Mouse (Mus musculus) embryonic stem cell, embryonic (primary cell): ENCODE results near the gene Tnxb.

ENCODE experiments used
- CTCF ChIA-PET, 4 experiments: fragments of 300-600 bp in 2 of 4; fragments of 350-600 bp in 2 of 4; sonication (Branson Sonifier 250); formaldehyde crosslinking; loops; one replicate each; lab custom pipeline; 2022; ENCODE audit warnings: inconsistent platforms in 2 of 4; lab: Charles Lee
- POLR2A ChIA-PET, 4 experiments: fragments of 300-600 bp in 2 of 4; fragments of 350-600 bp in 2 of 4; sonication (Branson Sonifier 250); formaldehyde crosslinking; loops; one replicate each; lab custom pipeline; 2022; ENCODE audit warnings: antibody characterized with exemption in 4 of 4, inconsistent platforms in 1 of 4; lab: Charles Lee

Tnxb gene

DNA sequence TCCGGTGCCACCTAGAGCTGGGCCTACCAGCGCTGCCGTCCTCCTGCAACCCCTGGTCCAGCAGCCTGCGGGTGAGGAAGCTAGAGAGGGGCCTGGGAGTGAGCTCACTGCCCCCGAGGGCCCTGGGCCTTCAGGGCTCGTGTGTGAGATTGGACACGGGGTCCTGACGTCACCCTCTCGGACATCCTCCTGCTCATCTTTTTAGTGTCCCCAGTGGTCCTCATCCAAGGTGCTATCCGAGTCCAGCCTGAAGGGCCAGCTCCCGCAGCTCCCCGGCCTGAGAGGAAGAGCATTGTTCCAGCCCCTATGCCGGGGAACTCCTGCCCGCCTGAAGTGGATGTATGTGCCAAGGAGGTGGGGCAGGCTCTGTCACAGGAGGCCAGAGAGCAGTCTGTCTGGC, 19.6 kb upstream of the Tnxb start:
- CTCF ChIA-PET: interaction anchor here in 3 of 4 experiments (0.7 to 2.7 kb wide), 5 partner anchors 10 to 79 kb away, joined by 3 to 10 read pairs (median 6); no protein-coding TSS in a partner anchor
- POLR2A ChIA-PET: interaction anchor here in 3 of 4 experiments (0.6 to 2.3 kb wide), 10 partner anchors 9 to 836 kb away, joined by 3 to 7 read pairs (median 4); partner anchors contain the start of gene Agpat1 (in 1 of the 3)

DNA sequence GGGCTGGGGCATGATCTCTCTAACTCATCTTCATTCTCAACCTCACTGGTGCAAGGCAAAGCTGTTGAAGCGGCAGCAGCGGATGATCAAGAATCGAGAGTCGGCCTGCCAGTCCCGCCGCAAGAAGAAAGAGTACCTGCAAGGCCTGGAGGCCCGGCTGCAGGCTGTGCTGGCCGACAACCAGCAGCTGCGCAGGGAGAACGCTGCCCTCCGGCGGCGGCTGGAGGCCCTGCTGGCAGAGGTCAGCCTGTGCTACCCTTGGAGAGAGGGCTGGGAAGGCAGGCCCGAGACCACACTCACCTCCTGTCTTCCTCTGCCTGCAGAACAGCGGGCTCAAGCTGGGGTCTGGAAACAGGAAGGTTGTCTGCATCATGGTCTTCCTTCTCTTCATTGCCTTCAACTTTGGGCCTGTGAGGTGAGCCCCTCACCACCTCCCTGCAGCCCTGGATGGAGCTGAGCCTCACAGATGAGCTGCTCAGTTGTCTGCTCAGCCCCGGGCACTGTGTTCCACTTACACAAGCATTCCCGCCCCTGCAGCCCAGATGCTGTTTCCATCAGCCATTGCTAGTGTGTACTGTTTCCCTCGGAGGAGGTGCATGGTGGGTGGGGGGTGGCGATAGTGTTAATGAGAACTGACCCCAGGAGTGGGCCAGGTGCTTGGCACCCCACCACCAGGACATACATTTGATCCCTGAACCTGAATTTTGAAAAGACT, 18.7 kb upstream of the Tnxb start:
- ChIA-PET CTCF (interaction anchor here (0.5 to 2.7 kb wide), 9 partner anchors 9 to 517 kb away, joined by 3 to 10 read pairs (median 4); no protein-coding TSS in a partner anchor), POLR2A (interaction anchor here in 3 of 4 experiments (0.6 to 2.3 kb wide), 7 partner anchors 8 to 934 kb away, joined by 3 to 7 read pairs (median 3); partner anchors contain the start of gene Agpat1 (in 1 of the 3))

DNA sequence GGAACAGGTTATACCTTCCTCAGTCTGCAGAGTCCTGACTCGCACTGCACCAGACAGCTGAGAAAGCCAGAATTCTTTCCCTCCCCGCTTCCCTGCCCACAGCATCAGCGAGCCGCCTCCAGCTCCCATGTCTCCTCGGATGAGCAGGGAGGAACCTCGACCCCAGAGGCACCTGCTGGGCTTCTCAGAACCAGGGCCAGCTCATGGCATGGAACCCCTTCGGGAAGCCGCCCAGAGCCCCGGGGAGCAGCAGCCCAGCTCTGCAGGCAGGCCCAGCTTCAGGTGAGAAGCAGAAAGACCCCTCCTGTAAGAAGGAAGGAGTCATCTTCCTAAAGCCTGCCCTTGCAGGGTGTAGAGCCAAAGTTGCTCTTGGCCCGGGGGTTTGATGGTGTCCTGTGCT, 17.8 kb upstream of the Tnxb start:
- CTCF ChIA-PET: interaction anchor here in 3 of 4 experiments (0.5 to 2.1 kb wide), 8 partner anchors 8 to 347 kb away, joined by 3 to 8 read pairs (median 4); partner anchors contain the start of gene Fkbpl (in 1 of the 3)
- POLR2A ChIA-PET: interaction anchor here in 2 of 4 experiments (0.6 to 1.8 kb wide), 3 partner anchors 20 to 933 kb away, joined by 3 to 6 read pairs (median 3); partner anchors contain the start of gene Prrt1 (in 1 of the 2)

DNA sequence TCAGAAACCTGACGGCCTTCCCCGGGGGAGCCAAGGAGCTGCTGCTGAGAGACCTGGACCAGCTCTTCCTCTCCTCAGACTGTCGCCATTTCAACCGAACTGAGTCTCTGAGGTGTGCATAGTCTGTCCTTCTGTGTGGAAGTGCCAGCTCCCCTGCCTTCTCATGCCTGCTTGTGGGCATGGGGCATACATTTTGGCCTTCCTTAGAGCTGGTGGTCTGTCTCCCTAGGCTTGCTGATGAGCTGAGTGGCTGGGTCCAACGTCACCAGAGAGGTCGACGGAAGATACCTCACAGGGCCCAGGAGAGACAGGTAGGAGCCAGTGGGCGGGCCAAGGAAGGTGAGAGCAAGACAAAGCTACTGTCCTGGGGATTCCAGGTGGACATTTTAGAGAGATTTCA, 17.4 kb upstream of the Tnxb start:
- ChIA-PET CTCF (interaction anchor here (0.5 to 2.1 kb wide), 17 partner anchors 8 to 478 kb away, joined by 3 to 8 read pairs (median 3); partner anchors contain the start of gene Fkbpl (in 2 of the 4)), POLR2A (interaction anchor here in 2 of 4 experiments (0.5 to 1.8 kb wide), 3 partner anchors 20 to 381 kb away, joined by 3 to 6 read pairs (median 3); partner anchors contain the start of gene Prrt1 (in 1 of the 2))

DNA sequence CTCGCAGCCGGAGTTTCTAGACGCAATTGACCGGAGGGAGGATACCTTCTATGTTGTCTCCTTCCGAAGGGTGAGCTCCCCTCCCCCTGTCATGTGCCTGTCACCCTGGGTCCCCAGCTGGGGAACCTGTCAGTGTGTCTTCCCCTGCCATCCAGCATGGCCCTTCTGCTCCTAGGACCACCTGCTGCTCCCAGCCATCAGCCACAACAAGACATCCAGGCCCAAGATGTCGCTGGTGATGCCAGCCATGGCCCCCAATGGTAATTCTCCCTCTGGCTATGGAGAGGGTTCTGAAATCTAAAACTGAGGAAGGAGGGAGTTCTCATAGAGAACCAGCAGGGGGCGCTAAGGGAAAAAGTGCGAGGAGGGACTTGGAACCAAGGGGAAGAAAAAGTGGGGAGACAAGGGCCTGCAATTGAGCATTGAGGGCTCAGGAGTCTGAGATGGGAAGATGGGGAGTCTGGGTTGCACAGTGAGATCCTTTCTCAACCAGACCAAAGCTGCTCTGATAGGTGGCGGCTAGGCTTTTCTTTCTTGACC, 16.5 kb upstream of the Tnxb start:
- POLR2A ChIA-PET: interaction anchor here in 2 of 4 experiments (0.5 to 1.8 kb wide), 3 partner anchors 21 to 382 kb away, joined by 3 to 6 read pairs (median 4); partner anchors contain the start of genes Agpat1 (in 1 of the 2) and Rnf5 (in 1 of the 2)
- CTCF ChIA-PET: interaction anchor here in 3 of 4 experiments (0.6 to 2.1 kb wide), 13 partner anchors 9 to 346 kb away, joined by 3 to 8 read pairs (median 3); partner anchors contain the start of gene Fkbpl (in 2 of the 3)

DNA sequence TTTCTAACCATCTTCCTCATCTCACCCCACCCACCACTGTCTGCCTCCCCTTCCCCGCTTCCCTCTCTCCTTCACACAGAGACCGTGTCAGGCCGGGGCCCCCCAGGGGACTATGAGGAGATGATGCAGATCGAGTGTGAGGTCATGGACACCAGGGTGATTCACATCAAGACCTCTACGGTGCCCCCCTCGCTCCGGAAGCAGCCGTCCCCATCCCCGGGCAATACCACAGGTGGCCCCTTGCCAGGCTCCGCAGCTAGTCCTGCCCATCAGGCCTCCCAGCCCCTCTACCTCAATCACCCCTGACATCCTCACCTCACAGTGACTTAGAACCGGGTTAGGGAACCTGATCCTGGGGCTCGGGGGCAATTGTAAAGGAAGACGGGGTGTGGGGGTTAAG, 15.9 kb upstream of the Tnxb start:
- ChIA-PET CTCF (interaction anchor here in 2 of 4 experiments (1.4 to 2.1 kb wide), 3 partner anchors 10 to 258 kb away, joined by 3 to 8 read pairs (median 3); partner anchors contain the start of gene Fkbpl (in 1 of the 2)), POLR2A (interaction anchor here in 1 of 4 experiments (0.6 kb wide), 1 partner anchor 51 kb away, joined by 4 read pairs; the partner anchor contains the start of genes Agpat1 and Rnf5)

DNA sequence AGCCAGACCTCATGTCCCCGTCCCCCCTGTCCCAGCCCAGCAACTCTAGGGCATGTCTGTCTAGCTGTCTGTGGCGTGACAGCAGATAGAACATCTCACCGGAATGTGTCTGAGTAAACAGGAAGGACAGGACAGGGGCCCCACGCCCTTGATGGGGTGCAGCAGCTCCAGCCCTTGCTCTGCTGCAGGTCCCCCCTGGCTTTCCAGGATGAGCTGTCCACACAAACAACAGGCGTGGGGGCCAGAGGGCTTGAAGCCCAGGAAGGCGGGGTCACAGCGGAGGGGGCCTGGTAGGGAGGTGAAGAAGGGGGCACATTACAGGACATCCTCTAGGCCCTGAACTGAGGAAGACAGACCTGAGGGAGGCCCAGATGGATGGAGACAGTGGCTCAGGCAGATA, 15.2 kb upstream of the Tnxb start:
- CTCF ChIA-PET: interaction anchor here in 1 of 4 experiments (1.0 kb wide), 1 partner anchor 10 kb away, joined by 3 read pairs; the partner anchor contains the start of gene Fkbpl
- POLR2A ChIA-PET: interaction anchor here in 3 of 4 experiments (0.9 to 1.7 kb wide), 4 partner anchors 8 to 10 kb away, joined by 3 to 11 read pairs (median 4); partner anchors contain the start of gene Atf6b (in 3 of the 3)

DNA sequence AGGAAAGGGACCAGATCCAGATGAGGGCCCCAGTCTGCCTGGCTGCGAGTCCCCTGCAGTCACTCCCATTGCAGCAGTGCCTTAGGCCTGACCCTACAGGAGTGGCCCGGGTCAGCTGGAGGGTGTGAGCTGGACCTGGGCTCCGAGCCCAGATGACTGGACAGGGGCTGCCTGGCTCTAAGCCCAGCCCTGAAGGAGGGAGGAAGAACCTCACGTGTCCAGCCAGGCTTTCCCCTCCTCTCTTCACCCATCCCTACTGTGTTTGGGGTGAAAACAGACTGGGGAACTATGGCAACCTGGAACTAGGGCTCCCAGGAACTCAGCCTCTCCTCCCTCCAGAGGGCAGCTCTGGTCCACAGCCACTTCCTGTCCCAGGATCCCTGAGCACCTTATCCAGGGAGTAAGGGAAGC, 14.7 kb upstream of the Tnxb start:
- CTCF ChIA-PET: interaction anchor here in 1 of 4 experiments (1.0 kb wide), 1 partner anchor 11 kb away, joined by 3 read pairs; the partner anchor contains the start of gene Fkbpl
- POLR2A ChIA-PET: interaction anchor here in 3 of 4 experiments (0.6 to 1.7 kb wide), 5 partner anchors 8 to 25 kb away, joined by 3 to 11 read pairs (median 4); partner anchors contain the start of gene Atf6b (in 3 of the 3)

DNA sequence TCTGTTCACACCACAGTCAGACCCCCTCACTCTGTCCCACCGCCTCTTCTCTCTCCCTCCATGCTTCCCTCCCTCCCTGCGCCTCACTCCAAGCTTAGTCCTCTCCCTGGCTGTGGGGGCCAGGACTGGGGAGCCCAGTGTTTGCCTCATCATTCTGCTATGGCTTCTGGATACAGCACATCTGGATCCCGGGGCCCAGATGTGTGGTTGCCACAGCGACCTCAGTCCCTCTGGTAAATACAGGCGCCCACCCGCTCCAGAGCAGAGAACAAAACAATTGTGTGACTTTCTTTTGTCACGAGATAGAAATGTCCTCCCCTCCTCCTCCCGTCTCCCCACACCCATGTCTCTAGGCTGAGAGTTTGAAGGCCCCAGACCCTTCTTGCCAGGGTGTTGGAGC, 13.7 kb upstream of the Tnxb start:
- POLR2A ChIA-PET: interaction anchor here in 3 of 4 experiments (0.5 to 1.7 kb wide), 3 partner anchors 10 to 11 kb away, joined by 3 to 11 read pairs (median 4); partner anchors contain the start of gene Atf6b (in 2 of the 3)

DNA sequence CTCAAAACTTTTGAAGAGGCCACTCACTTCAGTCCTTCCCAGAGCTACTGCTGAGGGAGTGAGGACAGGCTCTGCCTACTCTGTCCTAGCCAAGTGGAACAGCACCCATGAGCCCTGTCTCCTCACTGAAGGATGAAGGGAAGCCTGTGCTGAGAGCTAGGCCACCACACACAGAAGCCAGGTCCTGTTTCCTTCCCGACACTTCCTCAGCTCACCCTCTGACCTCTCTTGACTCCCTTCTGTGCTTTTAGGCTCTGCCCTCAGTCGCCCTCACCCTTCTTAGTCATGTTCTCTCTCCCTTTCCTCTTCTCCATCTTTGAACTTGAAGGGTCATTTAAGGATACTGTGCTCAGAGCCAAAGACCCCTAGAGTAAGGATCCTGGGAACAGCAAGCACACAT, 13.1 kb upstream of the Tnxb start:
- POLR2A ChIA-PET: interaction anchor here in 2 of 4 experiments (0.7 to 1.1 kb wide), 3 partner anchors 10 to 322 kb away, joined by 3 to 4 read pairs (median 4); partner anchors contain the start of gene Atf6b (in 1 of the 2)
- CTCF ChIA-PET: interaction anchor here in 1 of 4 experiments (0.5 to 0.6 kb wide), 2 partner anchors 230 to 600 kb away, joined by 3 read pairs; no protein-coding TSS in a partner anchor

More for the DNA sequence above, 13.7 kb upstream of the Tnxb start:
- CTCF ChIA-PET: interaction anchor here in 1 of 4 experiments (0.5 to 0.6 kb wide), 2 partner anchors 229 to 599 kb away, joined by 3 read pairs; no protein-coding TSS in a partner anchor

DNA sequence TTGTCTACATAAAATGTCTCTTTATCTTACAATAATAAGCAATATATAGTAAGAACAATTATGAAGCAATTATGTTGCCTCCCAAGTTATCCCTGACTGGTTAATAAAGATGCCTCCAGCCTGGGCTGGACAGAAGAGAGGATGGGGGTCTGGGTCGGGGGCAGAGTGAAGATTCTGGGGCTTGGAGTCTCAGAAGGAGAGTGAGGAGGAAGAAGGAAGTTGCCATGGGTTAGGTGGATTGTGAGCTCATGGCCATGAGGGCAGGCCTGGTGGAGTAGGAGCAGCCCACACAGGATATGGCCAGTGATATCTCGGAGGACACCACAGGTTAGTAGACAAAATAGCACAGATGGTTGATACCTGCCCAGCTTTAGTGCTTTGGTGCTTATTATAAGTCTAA, 12.2 kb upstream of the Tnxb start:
- CTCF ChIA-PET: no interaction called here
- POLR2A ChIA-PET: no interaction called here

DNA sequence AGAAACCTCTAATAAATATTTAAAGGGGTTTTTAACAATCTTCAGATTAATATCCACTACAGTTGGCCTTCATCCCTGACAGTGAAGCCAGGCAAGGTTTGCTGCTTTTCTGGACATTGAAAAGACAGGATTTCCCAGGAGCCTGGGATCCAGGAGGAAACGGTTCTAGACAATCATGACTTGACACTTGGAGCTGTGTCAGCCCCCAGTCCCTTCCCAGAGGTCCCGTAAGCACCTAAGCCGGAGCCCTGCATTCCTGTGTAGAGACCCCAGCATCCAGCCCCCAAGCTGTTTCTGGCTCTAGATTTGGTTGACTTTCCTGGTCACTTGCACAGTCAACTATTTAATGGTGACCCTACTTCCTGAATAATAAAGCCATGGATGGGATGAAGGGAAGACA, 11.7 kb upstream of the Tnxb start:
- POLR2A ChIA-PET: no interaction called here
- CTCF ChIA-PET: no interaction called here

DNA sequence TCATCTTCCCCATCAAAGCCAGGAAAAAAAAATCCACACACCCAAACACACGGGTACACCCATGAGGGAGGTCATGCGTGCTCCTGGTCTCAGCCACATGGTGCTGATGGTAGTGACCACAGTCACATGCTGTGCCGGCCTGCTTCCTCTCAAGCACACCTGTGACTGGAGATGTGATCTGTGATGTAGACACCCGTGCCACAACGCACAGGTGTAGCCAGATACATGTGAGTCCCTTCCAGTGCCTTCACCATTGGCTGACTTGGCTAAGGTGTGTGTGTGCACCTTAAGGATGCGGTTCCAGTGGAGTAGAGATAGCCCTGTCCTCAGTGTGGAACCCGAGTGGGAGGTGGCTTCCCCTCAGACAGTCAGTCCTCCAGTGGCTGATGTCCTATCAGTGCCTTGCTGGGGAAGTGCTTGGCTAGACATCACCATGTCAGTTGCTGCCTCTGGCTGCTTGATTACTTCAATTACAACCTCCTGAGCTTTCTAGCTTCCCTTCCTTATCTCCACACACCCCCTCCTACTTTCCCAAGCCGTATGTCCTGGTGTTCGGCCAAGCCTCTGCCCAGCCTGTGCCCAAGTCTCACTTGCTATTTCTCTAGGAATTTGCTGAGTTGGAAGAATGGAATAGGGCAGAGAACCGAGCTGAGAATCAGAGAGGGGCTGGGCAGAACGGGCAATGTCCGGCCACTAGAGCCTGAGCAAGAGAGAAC, 11.0 kb upstream of the Tnxb start:
- ChIA-PET POLR2A (interaction anchor here in 2 of 4 experiments (0.8 to 2.7 kb wide), 3 partner anchors 8 to 12 kb away, joined by 3 to 17 read pairs (median 3); partner anchors contain the start of genes Atf6b (in 1 of the 2) and Tnxb (in 1 of the 2)), CTCF (interaction anchor here in 1 of 4 experiments (1.5 to 2.2 kb wide), 2 partner anchors 8 to 12 kb away, joined by 5 to 10 read pairs; partner anchors contain the start of gene Atf6b)

DNA sequence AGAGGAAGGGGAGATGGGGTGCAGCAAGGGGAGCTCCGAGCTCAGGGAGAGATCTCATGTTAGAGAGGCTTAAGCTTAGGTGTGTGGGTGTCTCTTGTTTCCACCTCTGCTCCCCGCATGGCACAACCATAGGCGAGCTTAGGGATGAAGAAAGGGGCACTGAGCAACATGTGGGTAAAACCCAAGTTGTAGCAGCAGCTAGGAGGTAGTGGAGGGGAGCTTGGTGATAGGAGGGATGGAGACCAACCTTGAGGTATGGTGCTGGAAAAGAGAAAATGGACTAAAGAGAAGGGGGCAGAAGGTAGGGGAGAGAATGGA, 10.5 kb upstream of the Tnxb start:
- ChIA-PET POLR2A (interaction anchor here in 2 of 4 experiments (0.8 to 2.7 kb wide), 4 partner anchors 8 to 27 kb away, joined by 3 to 17 read pairs (median 4); partner anchors contain the start of genes Atf6b (in 1 of the 2) and Tnxb (in 1 of the 2)), CTCF (interaction anchor here in 1 of 4 experiments (1.5 to 2.2 kb wide), 2 partner anchors 9 to 13 kb away, joined by 5 to 10 read pairs; partner anchors contain the start of gene Atf6b)

DNA sequence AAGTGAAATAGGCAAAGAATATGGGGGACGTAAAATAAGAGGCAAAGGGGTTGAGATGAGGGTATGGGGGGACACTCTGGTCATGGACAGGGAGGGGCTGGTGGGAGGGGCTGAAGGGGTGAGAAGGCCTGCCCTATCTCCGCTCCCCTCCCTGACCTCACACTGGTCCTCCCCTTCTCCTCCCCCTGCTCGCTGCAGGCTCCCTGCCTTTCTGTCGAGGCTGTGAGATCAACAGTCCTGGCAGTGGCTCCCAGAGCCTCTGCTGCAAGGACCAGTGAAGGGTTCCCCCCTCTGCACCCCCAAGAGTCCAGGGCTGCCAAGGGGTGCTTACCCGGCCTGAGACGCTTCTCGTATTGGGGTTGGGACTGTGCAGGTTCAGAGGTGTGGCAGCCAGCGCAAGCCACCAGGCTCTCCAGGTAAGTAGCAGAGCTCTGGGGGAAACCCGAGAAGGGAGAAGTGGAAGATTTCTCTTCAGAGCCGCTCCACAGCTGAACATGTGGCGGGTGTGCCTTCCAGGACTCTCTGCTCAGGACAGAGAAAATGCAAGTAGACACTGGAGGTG, 10.0 kb upstream of the Tnxb start:
- POLR2A ChIA-PET: interaction anchor here (0.5 to 2.7 kb wide), 7 partner anchors 9 to 58 kb away, joined by 3 to 17 read pairs (median 3); partner anchors contain the start of genes Atf6b (in 1 of the 4) and Tnxb (in 1 of the 4)
- CTCF ChIA-PET: interaction anchor here in 2 of 4 experiments (0.8 to 2.2 kb wide), 3 partner anchors 9 to 41 kb away, joined by 4 to 10 read pairs (median 5); partner anchors contain the start of gene Atf6b (in 1 of the 2)

DNA sequence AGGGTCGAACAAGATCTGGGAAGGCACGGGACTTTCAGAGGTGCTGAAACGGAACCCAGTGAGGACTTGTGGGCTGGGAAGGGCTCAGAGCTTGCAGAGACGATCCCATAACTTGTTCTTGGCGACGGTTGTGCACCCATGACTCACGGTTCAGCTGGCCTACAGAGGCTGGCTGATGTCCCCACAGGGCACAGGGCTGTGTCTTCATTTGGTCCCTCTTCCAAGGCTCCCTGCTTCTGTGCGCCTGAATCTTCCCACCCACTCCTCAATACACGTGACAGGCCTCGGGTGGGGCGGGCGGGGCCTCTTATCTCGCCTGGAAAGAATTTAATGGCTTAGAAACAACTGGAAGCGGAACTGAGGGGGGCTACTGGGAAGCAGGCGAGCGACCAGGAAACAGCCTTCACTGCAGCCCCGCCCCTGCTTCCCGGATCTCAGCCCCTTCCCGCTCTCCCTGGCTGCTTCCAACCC, 9.2 kb upstream of the Tnxb start:
- POLR2A ChIA-PET: interaction anchor here in 3 of 4 experiments (0.5 to 2.7 kb wide), 5 partner anchors 9 to 58 kb away, joined by 3 to 17 read pairs (median 4); partner anchors contain the start of gene Tnxb (in 1 of the 3)
- CTCF ChIA-PET: interaction anchor here in 2 of 4 experiments (0.8 to 2.2 kb wide), 3 partner anchors 10 to 42 kb away, joined by 4 to 10 read pairs (median 5); partner anchors contain the start of gene Atf6b (in 1 of the 2)
